Mouse (Mus musculus) hematopoietic stem cell, adult 5-6 weeks (primary cell): Measurements from ENCODE around the gene Rarres1. TPM values are rescaled to one million over a fixed set of nuclear protein-coding genes. Genes with fewer than 3 reads are reported as not detected.

Experiments used
- ATAC-seq, 2 experiments: fragments of 125-278 bp in 1 of 2; replicated peaks in 1 of 2; 2 replicates each; pipeline ENCODE4 v1.8.0; 2016 to 2017; ENCODE audit warnings: inconsistent platforms in 2 of 2, mild to moderate bottlenecking in 2 of 2, moderate number of reproducible peaks in 2 of 2, low read depth in 1 of 2, moderate TSS enrichment in 1 of 2; ENCODE audit not compliant: low FRiP score in 2 of 2, poor library complexity in 2 of 2, severe bottlenecking in 2 of 2, insufficient read depth in 1 of 2, low TSS enrichment in 1 of 2
- total RNA-seq: library from RNA; stranded (forward); fragments of 172-1452, 232-1000 nt; gene quantifications from 2 replicates; pipeline ENCODE4 v1.2.3, GENCODE M21; 2017

The Rarres1 gene
- not detected in 2 replicates for total RNA-seq

DNA sequence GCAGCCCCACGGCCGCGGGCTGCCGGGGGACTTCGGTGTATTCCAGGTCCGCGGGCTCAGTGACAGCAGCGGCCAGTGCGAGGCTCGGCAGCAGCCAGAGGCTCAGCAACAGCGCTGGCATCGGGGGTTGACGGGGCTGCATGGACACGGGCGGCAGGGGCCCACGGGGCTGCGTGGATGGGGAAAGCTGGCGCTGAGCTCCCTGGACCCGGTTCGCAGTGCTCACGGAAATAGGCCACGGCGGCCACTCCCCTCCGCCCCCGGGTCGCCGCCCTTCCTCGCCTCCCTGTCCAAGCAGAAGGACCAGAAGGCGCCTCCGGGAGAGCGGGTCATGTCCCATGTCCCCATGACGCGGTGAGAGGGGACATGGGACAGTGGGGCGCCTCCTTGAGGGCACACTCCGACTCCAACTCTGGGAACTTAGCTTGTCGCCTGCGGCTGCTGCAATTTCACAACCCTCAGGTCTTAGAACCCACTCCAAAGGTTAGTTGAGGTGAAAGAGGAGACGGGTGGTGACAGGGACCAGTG lies at the start of gene Rarres1:
Gene Rarres1, minus strand, starts transcription at position 250 of the 528 bp plus-strand sequence.
- ATAC-seq = peak; percentile 51 to 52; a peak in 3 of 4 replicates

DNA sequence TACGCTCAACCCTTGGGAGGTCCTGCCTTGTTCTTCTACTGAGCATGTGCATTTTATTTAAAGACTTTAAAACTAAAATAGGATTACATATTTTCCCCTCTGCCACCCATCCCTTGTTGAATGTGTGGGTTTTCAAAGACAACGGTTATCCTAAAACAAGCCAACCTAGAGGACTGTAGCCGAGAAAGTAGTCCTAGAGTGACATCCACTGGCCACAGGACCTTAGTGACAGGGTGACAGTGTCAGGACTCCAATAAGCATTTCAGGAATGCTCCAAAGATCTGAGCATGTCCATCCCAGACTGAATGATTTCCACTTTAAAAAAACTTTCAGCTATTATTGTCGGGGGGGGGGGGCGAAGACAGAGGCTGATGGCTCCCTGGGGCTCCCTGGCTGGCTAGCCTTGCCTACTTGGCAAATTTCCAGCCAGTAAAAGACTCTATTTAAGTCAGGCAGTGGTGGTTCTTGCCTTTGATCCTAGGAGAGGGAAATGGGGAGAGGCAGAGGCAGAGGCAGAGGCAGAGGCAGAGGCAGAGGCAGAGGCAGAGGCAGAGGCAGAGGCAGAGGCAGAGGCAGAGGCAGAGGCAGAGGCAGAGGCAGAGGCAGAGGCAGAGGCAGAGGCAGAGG lies 49.5 kb upstream of the Rarres1 start:
- ATAC-seq = peak; percentile 30 to 50; a peak in 2 of 4 replicates

DNA sequence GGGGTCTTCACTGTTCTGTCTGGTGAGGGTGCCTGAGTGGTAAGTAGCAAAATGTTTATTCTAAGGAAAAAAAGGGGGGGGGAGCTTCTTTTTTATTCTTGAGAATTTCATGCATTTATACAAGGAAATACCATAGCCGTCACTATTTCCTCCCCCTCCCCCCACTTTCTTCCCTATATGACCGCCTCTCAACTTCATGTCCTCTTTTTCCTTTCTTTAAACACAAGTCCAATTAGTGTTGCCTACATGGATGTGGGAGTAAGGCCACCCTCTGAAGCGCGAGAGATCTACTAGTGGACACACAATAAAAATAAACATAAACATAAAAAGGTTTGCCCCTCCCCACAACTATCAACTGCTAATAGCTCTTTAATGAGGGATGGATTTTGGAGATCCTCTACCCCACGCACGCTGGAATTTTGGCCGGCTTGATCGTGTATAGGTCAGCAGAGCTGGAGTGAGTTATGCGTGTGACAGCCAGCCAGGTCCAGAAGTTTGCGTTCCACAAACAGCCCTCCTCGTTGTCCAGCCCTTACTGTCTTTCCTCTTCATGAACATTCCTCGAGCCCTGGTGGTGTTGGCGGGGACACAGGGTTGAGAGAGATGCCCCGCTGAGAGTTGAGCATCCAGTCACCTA lies 42.5 kb upstream of the Rarres1 start:
- peak in 1 of 2 experiments; percentile 7; a peak in 1 of 4 replicates for ATAC-seq

DNA sequence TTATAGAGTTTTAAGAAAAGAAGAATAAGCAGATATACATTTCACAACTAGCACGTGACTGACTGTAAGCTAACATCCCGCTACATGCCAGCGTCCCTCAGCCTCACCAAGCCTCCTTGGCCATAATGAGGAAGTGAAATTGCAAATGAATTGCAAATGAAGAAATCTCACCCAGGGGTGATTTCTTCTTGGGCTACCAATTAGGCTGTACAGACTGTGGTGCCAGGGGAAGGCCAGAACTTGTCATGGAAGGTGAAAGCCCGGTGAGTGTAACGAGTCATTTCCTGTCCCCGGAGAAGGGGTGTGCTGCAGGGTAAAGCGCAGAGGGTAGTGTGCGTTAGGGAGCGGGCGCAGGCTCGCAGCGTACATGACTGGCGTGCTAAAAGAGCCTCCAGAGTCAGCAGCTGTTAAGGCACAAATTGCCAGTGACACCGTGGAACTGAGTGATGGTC lies 41.9 kb upstream of the Rarres1 start:
- ATAC-seq = peak; percentile 95 to 96

DNA sequence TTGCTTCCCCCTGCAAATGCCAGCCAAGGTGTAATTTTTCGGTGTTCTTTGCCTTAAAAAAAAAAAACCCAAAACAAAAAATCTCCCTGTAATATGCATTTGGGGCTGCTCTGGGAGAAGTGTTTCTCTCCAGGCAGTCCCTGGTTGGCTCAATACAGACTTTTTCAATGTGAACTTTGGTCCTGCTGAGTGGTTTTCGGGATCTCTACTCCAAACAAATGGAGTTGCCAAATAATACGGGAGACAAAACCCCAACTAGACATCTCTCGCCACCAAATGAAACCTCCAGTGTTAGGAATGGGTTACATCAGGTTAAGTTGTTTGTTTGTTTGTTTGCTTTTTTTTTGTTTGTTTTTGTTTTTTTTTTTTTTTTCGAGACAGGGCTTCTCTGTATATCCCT lies 39.9 kb upstream of the Rarres1 start:
- ATAC-seq = no peak

DNA sequence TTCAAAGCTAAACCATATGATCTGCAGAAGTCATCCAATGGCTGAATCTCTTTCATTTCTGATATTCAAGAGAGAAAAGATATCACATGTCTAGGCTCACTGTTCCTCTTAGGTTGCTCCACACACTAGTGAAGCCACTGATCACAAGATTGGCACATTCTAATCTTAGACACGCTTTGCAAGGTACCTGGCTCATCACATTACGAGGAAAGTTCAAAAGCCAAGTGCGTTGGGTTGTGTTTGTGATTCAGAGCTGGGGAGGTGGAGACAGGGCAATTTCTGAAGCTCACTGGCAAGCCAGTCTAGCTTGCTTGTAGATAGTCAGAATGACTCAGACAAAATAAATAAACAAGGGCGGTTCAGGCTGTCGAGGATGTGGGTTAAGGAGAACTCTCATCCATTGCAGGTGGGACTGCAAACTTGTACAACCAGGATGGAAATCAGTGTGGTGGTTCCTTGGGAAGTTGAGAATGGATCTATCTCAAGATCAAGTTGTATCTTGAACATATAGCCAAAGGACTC lies 38.7 kb upstream of the Rarres1 start:
- no peak for ATAC-seq

DNA sequence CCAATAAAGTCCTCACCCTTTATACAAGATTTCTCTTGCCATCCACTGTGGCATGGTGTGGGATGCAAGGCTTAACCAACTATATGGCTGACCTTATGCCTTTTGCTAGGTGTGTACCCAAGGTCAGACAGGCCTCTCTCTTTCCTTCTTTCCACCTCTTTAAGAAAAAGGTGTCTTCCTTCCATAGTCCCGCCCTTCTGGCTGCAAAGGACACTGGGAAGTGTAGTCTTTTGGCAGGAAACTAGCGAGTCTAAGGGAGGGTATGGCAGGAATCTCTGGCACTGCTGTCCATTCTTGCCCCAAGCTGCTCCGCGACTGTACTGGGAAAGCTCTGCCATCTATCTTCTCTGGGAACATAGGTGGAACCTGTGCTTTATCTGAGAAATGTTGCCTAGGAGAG lies 38.0 kb upstream of the Rarres1 start:
- ATAC-seq = no peak

DNA sequence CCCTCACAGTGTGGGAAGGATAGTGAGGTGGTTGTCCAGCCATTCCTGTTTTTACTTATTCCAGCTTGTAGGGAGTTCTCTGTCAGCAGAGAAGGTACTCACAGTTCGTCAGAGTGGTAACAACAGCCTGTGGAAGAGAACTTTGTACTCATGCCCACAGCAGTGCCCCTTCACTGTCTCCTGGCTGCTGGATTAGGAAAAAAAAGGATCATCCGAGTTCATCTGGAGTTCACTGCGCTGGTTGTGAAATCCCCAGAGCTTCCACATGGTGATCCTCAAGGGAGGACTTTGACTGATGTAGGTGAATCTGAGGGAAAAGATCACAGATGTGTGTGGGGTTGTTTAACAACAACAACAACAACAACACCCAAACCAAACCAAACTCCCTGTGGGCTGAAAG lies 35.9 kb upstream of the Rarres1 start:
- ATAC-seq = no peak

DNA sequence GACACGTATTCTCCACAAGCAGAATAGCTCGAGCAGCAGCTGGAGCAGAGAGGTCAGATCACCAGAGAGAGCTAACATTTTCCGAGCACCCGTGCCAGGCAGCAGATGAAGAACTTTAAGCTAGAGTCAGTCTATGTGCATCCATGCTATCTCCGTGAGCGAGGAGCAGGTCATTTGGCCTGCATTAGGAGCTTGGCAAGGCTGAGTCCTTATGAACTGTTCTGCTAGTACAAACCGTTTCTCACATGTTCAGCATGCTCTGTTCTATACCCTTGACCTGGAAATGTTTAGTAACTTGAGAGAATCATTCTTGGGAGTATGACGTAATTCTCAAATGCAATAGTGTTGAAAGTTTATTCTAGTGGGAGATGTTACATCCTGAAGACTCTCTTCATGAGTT lies 28.3 kb upstream of the Rarres1 start:
- ATAC-seq = no peak

DNA sequence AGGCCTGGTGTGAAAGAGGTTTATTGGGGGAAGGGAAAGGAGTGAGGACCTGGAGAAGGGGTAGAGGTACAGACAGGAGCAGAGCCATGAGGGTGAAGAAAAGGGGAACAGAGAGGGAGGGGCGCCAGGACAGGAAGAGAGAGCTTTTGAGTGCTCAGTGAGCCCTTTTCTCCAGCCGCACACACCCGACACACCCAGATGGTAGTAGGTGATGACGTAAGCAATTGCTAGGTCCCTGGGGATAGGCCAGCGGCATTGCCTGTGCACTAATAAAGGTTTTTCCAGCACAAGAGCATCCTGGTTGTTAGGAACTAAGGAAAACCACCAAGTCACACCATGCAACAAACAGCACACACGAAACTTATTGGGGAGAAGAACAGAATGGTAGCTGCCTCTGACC lies 9.4 kb upstream of the Rarres1 start:
- no peak for ATAC-seq

DNA sequence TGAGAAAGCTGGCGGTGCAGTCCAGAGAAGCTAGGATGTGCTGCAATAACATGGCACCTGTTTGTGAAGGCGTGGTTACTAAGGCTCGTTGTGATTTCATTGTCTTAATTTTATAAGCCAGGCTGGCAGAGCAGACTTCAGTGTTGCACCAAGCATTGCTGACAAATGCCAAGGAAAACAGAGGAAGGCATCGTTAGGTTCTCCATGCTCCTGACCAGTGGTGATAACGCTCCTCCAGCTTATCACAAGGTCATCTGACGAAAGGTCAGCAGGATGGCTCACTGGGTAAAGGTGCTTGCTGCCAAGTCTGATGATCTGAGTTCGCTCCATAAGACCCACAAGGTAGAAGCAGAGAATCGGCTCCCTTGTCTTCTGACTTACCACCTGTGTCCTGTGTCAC lies 7.4 kb upstream of the Rarres1 start:
- no peak for ATAC-seq

DNA sequence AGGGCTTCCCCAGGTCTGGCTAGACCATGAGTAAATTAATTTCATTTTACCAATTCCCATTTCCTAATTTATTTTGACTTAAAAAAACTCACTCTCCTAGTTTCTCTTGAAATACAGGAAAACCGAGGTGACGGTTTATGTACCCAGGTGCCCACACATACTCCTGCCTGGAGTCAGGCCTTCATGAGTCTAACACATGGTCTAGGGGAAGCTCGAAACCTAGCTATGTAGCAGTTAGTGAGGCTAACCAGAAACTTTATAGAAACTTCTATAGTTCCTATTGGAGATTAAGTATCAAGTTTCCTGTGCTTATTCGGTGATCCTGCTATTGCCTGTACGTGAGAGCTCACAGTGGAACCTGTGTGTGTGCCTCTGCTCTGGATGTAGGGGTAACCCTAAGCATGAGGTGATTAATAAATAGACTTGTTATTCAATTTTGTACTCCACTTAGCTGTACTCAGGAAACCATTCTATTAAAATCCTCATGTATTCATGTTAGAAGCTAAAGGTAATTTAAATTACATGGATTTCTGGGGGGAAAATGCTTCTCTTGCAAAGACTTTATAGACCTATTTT lies 5.3 kb upstream of the Rarres1 start:
- ATAC-seq = no peak

DNA sequence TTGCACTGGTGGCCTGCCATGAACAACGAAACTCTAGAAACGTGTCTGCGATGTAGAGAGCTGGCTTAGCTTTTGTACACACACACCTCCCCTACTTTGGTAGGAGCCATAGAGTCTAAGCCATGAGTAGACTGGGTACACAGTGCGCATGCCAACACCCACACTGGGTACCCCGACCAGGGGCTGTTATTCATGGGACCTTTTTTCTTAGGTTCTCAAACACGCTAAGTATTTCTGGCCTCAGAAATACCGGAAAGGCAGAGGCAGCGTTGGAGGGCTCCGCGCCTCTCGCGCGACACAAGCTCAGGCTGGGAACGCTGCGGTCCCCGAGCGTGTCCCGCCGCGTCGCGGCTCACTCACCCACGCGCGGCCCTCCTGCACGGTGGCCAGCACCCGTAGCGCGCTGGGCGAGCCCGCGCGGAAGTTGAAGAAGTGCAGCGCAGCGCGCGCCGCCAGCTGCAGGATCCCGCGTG lies 486 bp downstream of the Rarres1 start:
- peak; percentile 22 to 23; a peak in 1 of 4 replicates for ATAC-seq

DNA sequence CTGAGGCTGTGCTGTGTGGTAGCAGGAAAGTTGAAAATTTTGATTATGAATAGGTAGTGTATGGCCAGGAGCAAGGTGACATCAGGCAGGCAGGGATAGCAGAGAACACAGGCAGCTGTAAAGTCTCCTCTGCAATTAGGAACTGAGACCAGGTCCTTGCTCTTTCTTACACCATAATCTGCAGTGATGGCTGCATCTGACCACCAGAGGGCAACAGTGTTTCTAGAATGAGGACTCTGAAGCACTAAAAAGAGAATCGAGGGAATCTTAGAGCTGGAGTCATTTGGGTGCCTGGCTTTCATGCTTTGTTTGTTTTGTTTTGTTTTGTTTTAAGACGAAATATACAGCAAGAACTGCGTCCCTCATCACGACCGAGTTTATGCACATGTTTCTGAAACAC lies 2.5 kb downstream of the Rarres1 start:
- ATAC-seq = peak; percentile 80 to 81

DNA sequence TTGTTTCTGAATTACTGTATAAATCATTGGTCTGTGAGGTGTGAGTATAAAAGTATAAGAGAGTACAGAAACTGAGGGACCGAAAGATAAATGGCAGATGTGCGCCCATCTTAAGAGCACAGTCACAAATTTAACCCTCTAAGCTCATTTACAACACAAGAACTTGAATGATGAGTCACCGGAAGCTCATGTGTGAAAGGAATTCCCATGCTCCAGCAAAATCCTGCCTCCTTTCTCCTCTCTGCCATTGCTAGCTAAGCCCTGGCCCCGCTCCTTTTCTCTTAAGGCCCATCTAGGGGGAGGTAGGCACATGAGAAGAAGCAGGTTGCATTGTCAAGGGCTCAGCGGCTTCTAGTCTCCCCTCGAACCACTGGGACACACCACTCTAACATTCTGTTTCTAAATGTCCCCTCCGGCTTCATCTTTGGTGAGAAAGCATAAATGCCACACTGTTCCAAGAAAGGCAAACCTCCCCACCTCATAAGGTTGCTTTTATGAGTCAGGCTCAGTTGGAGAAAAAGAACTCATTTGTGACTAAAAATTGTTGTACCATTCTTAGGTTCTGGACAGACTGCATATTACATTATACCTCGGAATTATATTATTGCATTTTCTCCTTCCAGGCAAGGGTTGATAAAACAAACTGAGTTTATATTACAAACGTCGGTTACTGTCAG lies 7.0 kb downstream of the Rarres1 start:
- no peak for ATAC-seq

DNA sequence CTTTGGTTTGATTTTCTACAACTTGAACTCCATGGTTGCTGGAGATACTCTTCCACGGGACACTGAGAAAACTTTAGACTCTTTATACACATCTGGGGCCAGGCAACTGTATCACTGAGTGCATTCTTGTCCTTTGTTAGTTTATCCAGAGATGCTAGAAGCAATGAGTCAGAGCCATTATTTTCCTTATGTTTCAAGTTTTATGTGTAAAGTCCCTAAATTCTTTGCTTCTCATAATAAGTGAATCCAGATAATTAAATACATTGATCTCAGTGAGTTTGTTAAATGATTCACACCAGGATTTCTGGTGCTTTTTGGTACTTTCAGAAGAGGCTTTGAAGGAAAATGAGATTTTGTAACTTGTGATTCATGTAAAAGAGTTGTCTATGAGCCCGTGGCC lies 10.0 kb downstream of the Rarres1 start:
- no peak for ATAC-seq

DNA sequence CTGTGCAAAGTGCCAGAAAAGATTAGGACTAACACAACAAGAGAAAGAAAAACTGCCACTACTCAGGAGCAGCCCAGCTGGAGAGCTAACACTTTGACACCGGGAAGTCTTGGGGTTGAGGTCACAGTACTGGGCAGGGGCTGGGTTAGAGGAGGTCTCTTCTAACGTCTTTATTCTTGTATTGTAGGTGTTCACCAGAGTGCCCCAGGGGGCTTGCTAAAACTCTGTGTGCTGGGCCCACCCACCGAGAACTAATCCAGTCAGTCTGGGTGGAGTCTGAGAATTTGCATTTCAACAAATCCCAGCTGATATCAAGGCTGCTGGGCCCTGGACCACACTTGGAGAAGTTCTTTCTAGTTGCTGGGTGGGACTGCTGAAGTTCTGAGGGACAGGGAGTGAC lies 11.4 kb downstream of the Rarres1 start:
- no peak for ATAC-seq

DNA sequence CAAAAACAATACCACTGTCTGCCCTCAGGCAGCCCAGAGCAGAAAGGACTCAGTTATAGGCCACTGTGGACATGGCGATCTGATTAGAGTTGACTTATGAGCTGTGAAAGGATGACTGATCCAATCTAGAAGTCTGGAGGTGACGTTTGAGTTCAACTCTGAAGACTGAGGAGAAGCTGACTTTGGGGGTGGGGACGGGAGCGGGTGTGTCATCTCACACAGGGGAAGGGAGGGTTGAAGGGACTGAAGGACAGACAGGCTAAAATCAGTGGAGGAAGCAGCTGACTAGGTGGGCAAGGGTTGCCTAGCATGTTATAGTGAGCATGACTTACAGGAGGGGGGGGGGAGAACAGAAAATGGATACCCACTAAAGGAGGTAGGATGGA lies 15.9 kb downstream of the Rarres1 start:
- ATAC-seq = no peak
